Mouse (Mus musculus) left cerebral cortex, postnatal 36 days (tissue): ENCODE measurements around the gene Ostn. TPM values are rescaled to one million over a fixed set of nuclear protein-coding genes. Genes with fewer than 3 reads are reported as not detected.

Source experiments
- DNase-seq, 2 experiments: peaks; one replicate each; pipeline ENCODE4 v3.0.0; 2021 to 2022; ENCODE audit warnings: low spot score in 2 of 2, mixed read lengths in 1 of 2
- intact Hi-C: fragments of 180-260 bp; cut with DNase I; formaldehyde crosslinking; loops from one replicate; pipeline ENCODE4 v1.15.1; 2025
- total RNA-seq, 2 experiments: library from RNA; stranded (reverse); gene quantifications; 2 replicates each; pipeline ENCODE4 v1.2.3; 2021

Ostn gene
- total RNA-seq, 2 experiments from 2014 or later, result not detected

DNA sequence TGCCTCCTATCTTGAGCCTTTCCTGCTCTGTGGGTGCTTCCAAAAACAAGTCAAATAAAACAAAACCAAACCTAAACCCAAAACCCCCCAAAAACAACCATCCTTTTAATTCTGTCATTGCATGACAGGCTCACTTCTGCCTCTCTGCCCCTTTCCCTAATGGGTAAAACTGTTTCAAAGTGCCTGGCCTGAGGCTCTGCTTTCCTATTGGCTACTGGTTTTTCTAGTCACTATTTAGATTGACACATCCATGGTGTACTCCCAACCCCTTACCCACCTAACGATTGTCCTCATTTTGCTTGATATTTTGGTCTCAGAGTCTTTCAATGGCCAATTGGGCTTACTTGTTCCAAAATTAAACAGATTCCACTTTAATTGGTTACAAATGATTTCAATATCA, 78.4 kb downstream of the Ostn start:
- no peak for DNase-seq
- intact Hi-C loops, result no loop called here

GRCm38 (mm10) chr16:27386850-27387407, 79.6 kb downstream of the Ostn start:
- no peak for DNase-seq
- intact Hi-C loops, result no loop called here

- peak in 1 of 2 experiments; percentile 17 for DNase-seq
- intact Hi-C loops, result no loop called here
These were observed 80.6 kb downstream of the Ostn start for GRCm38 (mm10) chr16:27387634-27388611.

DNA sequence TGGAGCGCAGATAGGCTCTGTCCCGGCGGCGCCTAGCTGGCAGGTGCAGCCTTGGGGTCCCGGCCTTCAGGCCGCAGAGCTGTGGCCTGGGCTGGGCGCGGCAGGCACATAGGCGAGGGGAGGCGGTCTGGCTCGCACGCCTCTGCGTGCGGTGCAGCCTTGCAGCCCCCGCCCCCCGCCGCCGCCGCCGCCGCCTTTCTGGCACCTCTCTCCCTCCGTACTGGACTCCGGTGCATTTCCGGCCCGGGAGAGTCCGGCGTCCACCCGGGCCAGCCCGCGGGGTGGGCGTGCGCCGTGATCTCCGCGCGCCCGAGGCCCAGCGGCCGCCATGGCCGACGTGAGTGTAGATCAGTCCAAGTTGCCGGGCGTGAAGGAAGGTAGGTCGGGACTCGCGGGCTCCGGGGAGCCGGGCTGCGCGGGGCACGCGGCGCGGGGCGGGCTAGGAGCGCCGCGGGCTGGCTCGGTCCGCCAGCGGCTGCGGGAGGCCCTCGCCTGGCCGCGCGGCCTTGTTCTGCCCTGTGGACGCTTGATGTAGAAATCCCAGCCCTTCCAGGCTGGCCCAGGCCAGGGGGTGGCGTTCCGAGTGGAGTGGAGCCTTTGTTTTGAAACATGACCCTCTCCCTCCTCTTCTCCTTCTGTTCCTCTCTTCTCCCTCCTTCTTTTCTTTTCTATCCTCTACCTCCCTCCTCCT, 81.6 kb downstream of the Ostn start, which contains the start of gene Ccdc50:
Gene Ccdc50, plus strand, starts transcription at position 109 of the 691 bp plus-strand sequence.
- peak; percentile 84 to 88 for DNase-seq
- intact Hi-C loops, result no loop called here

DNA sequence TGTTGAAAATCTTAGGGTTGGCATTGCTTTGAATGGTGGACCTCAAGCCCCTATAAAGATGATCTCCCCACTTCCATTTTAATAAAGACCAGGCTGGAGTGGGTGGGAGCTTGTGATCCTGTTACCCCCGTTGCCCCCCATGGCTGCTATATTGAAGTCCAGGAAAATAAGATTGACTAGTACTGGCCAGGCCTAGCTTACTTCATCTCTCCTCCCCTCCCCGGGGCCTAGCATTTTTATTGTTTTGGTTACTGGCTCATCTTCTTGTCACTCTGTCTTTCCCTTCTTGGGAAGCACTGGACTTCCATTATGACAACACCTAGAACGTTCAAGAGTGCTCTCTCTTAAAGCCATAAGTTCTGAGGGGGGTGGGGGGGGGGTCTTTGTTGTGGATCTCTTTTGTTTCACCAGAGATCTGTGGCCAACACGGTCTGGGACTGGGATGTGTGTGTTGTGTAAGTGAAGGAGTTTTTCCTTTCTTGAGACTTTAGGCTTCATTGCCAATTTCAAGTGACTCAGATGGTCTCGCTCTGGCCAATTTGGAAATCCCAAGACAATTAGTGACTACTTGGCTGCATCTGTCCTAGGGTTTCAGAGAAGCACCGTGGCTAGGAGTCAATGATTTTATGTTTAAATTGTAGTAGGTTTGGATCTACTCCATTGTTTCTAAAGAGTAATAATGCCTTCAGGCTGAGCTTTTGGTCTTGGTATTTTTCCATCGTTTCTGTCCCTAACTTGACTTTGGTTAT, 82.4 kb downstream of the Ostn start:
- intact Hi-C loops, result no loop called here
- peak in 1 of 2 experiments; percentile 28 for DNase-seq

- intact Hi-C loops, result no loop called here
- DNase-seq, result no peak
These were observed 83.0 kb downstream of the Ostn start for GRCm38 (mm10) chr16:27390306-27390705.

GRCm38 (mm10) chr16:27391845-27392244, 84.6 kb downstream of the Ostn start:
- no peak for DNase-seq
- intact Hi-C loops, result no loop called here

DNA sequence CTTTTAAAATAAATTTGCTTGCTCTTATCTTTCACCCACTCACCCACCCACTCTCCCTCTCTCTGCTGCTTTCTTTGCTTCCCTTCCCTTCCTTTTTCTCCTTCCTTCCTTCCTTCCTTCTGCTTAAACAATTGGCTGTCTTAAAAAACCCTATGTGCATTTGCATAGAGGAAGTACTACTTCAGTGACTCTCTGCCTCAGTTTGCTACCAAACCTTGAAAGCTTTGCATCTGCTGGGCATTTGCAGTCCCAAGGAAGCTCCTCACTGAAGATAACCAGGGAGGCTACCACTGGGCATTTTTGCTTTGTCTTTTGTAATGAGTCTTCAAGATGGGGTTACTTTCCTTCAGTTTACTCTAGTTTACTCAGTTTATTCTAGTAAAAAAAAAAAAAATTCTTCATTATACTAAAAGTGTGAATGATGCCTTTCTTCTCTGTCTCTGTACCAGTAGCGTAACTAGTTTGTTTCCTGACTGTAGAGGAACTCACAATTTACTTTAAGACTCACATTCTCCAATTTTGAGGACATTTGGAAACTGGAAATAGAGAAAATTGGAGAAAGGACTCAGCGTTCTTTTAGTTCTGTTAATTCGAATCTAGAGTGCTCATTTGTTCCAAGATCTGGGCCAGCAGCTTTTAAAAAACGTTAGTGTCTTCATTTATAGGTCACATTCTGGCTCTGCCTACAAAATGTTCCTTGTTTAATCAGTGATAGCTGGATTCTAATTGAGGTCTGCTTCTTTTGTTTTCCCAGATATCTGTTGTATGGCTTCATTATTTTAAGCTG, 88.2 kb downstream of the Ostn start:
- intact Hi-C loops, result no loop called here
- no peak for DNase-seq

DNA sequence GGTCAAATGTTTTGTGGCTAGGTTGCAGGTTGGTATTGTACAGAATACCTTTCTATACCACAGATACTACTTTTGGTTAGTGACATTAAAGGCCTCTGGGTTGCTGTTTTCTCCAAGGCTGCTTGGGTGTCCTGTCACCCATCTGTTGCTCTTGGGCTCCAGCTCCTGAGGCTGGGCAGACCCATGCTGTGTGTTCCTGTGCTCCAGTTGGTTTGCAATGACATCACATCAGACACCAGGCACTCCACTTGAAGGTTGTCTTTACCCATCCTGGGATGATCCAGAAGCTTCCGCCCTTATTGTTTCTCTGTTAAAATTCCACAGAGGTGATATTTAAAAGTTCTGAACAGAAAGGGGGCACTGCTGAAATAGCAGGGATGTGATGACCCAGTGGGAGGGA, 89.7 kb downstream of the Ostn start:
- DNase-seq, result no peak

DNA sequence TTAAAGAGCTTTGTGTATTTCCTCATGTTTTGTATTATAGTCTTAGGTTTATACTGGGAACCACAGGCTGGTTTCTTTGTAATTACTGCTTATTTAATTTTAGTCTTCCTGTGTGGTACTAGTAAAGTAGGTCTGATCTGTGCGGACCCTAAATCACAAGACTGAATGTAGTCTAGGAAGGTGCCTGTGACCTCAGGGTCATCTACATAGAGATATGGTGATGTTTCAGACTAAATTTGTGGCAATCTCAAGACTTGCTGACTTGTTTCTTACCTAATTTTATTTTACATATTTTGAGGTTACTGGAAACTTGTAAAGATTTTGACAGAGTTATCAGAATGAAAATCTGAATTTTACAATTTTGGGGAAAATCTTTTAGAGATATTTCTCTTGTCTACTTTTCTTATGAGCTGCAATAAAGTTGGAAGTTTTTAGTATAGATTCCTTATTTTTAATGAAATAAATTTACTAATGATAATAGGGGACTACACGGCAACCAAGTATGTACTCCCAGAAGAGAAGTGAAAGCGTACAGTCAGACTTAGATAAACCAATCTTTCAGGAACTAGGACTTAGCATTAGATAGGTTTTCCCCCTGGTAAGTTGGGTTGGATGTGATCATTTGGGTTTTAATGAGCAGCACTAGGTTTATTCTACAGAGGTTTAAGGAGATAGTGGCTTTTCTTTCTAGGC, 91.9 kb downstream of the Ostn start:
- no peak for DNase-seq
- intact Hi-C loops, result no loop called here

More for the DNA sequence above, 89.7 kb downstream of the Ostn start:
- intact Hi-C loops, result no loop called here

- no peak for DNase-seq
- intact Hi-C loops, result no loop called here
These were observed 92.5 kb downstream of the Ostn start for GRCm38 (mm10) chr16:27399719-27400253.

Other genes starting within 250 kb of the Ostn start
- not detected for gene Uts2b, start 62.8 kb downstream of the Ostn start, total RNA-seq
- gene Ccdc50, start 81.4 kb downstream of the Ostn start, total RNA-seq, result 10 to 100 TPM; 50.8 to 60.6 TPM